Mouse (Mus musculus) heart, adult 2 months (tissue): ENCODE measurements around the gene Cyth4.

Experiments used
- CTCF ChIP-seq: fragments of 200-600 bp; IDR thresholded peaks from 2 replicates; pipeline ENCODE4 v1.8.1; 2022; ENCODE audit warnings: antibody characterized with exemption, mild to moderate bottlenecking, moderate library complexity
- POLR2A ChIP-seq: fragments of 200-500 bp; IDR thresholded peaks from 2 replicates; pipeline ENCODE4 v1.6.1; 2011; ENCODE audit warnings: mild to moderate bottlenecking, low read depth, low read length, control low read depth; ENCODE audit not compliant: insufficient read depth

GRCm38 (mm10) chr15:78597729-78598128 is 882 bp downstream of the Cyth4 start:
- TF ChIP-seq POLR2A (peak; percentile 45; the same call in 1 of the 2 replicates), CTCF (no peak)
